Mouse (Mus musculus) intestine, embryonic 14.5 days (tissue): ENCODE data around the gene Mybbp1a. TPM values are rescaled to one million over a fixed set of nuclear protein-coding genes. Genes with fewer than 3 reads are reported as not detected.

ENCODE experiments used
- ATAC-seq: fragments of 200-750 bp; cut with Nextera tagmentation; replicated peaks from 2 replicates; pipeline ENCODE4 v1.8.0; 2017; ENCODE audit warnings: low read depth, moderate number of reproducible peaks, moderate TSS enrichment, moderate library complexity; ENCODE audit not compliant: low FRiP score, low TSS enrichment
- DNase-seq: peaks from one replicate; pipeline ENCODE4 v3.0.0-alpha.2; 2018; ENCODE audit warnings: low spot score
- H3K27ac ChIP-seq: fragments of 300-500 bp; sonication (generic); 2 replicates; pipeline ENCODE4 v1.5.1; 2014; ENCODE audit warnings: low read depth, mild to moderate bottlenecking, control low read depth
- H3K27me3 ChIP-seq: fragments of 300-500 bp; sonication (generic); replicated peaks from 2 replicates; pipeline ENCODE4 v1.6.1; 2014; ENCODE audit warnings: low read length, control low read depth; ENCODE audit not compliant: control insufficient read depth, insufficient read depth
- H3K36me3 ChIP-seq: fragments of 300-500 bp; sonication (generic); 2 replicates; pipeline ENCODE4 v1.6.1; 2014; ENCODE audit warnings: low read length, control low read depth; ENCODE audit not compliant: control insufficient read depth, insufficient read depth
- H3K4me1 ChIP-seq: fragments of 300-500 bp; sonication (generic); replicated peaks from 2 replicates; pipeline ENCODE4 v1.6.1; 2014; ENCODE audit warnings: low read length, control low read depth, mixed read lengths; ENCODE audit not compliant: control insufficient read depth, insufficient read depth
- H3K4me2 ChIP-seq: fragments of 300-500 bp; sonication (generic); 2 replicates; pipeline ENCODE4 v1.6.1; 2014; ENCODE audit warnings: low read length
- H3K4me3 ChIP-seq: fragments of 300-500 bp; sonication (generic); 2 replicates; pipeline ENCODE4 v1.5.1; 2014; ENCODE audit warnings: low read depth, low read length, control low read depth, mixed read lengths
- H3K9ac ChIP-seq: fragments of 300-500 bp; sonication (generic); 2 replicates; pipeline ENCODE4 v1.6.1; 2014; ENCODE audit warnings: mild to moderate bottlenecking, low read length
- H3K9me3 ChIP-seq: fragments of 300-500 bp; sonication (generic); 2 replicates; pipeline ENCODE4 v1.6.1; 2016; ENCODE audit warnings: low read length, control low read depth; ENCODE audit not compliant: control insufficient read depth
- WGBS: fragments of 180-500 bp; shearing (Covaris S2); extraction: QIAGEN DNeasy Blood & Tissue Kit; methylation state at CpG from one replicate; pipeline ENCODE4 v1.1.7; 2014; 5-methylcytosine and 5-hydroxymethylcytosine counted together
- polyA plus RNA-seq: library from polyadenylated mRNA; unstranded; fragments of >200 nt; fragmentation: Nextera tagmentation; extraction: Ambion mirVana; gene quantifications from 2 replicates; pipeline ENCODE4 v1.2.1, GENCODE M21; 2014

The Mybbp1a gene
- 173 and 184 TPM in 2 replicates for polyA plus RNA-seq

- under 1% methylated on average over 46 of the region's 46 CpGs for WGBS
- Histone ChIP-seq H3K4me3 (peak within 1 kb of the TSS; percentile 80), H3K4me1 (peaks cover 7% of the 10 kb centered on the region), H3K4me2 (peak within 1 kb of the TSS; percentile 62), H3K9me3 (no peaks in the 10 kb centered on the region), H3K27ac (peak within 1 kb of the TSS; percentile 90), H3K9ac (peak within 1 kb of the TSS; percentile 75), H3K27me3 (no peaks in the 10 kb centered on the region), H3K36me3 (peaks cover 39% of the 10 kb centered on the region)
- ATAC-seq (peak; percentile 93), DNase-seq (peak; percentile 99)
Observed at GRCm38 (mm10) chr11:72440965-72441664, at the start of gene Mybbp1a. Gene Mybbp1a (plus strand): TSS chr11:72441355.

- Histone ChIP-seq H3K9me3 (no peaks in the 10 kb centered on the region), H3K36me3 (no peaks in the 10 kb centered on the region), H3K4me2 (no peak overlapping the region), H3K4me3 (no peak overlapping the region), H3K9ac (no peak overlapping the region), H3K27me3 (no peaks in the 10 kb centered on the region), H3K27ac (no peak overlapping the region), H3K4me1 (peaks cover 17% of the 10 kb centered on the region)
- 90% methylated on average over 3 of the region's 3 CpGs for WGBS
- ATAC-seq (no peak), DNase-seq (no peak)
Observed at GRCm38 (mm10) chr11:72393243-72393642, 47.9 kb upstream of the Mybbp1a start.

GRCm38 (mm10) chr11:72393669-72394068 is 47.5 kb upstream of the Mybbp1a start:
- H3K9ac ChIP-seq, result no peak overlapping the region
- DNase-seq (no peak), ATAC-seq (no peak)
- H3K9me3 ChIP-seq, result no peaks in the 10 kb centered on the region
- H3K36me3 ChIP-seq, result no peaks in the 10 kb centered on the region
- WGBS, result 49% methylated on average over 5 of the region's 5 CpGs
- H3K4me2 ChIP-seq, result no peak overlapping the region
- H3K27me3 ChIP-seq, result no peaks in the 10 kb centered on the region
- H3K4me3 ChIP-seq, result no peak overlapping the region
- H3K4me1 ChIP-seq, result peaks cover 17% of the 10 kb centered on the region
- no peak overlapping the region for H3K27ac ChIP-seq

- 92% methylated on average over 2 of the region's 2 CpGs for WGBS
- Histone ChIP-seq H3K36me3 (no peaks in the 10 kb centered on the region), H3K4me1 (peaks cover 17% of the 10 kb centered on the region), H3K4me3 (no peak overlapping the region), H3K4me2 (no peak overlapping the region), H3K9me3 (no peaks in the 10 kb centered on the region), H3K27ac (no peak overlapping the region), H3K27me3 (no peaks in the 10 kb centered on the region), H3K9ac (no peak overlapping the region)
- ATAC-seq (no peak), DNase-seq (no peak)
Observed at GRCm38 (mm10) chr11:72394694-72395093, 46.5 kb upstream of the Mybbp1a start.

- WGBS, result 55% methylated on average over 6 of the region's 6 CpGs
- peaks cover 17% of the 10 kb centered on the region for H3K4me1 ChIP-seq
- H3K4me2 ChIP-seq, result no peak overlapping the region
- no peak overlapping the region for H3K9ac ChIP-seq
- no peak for DNase-seq
- no peak overlapping the region for H3K27ac ChIP-seq
- no peaks in the 10 kb centered on the region for H3K36me3 ChIP-seq
- H3K4me3 ChIP-seq, result no peak overlapping the region
- H3K27me3 ChIP-seq, result no peaks in the 10 kb centered on the region
- H3K9me3 ChIP-seq, result no peaks in the 10 kb centered on the region
- no peak for ATAC-seq
Observed at GRCm38 (mm10) chr11:72395652-72396051, 45.5 kb upstream of the Mybbp1a start.

GRCm38 (mm10) chr11:72396621-72397020 is 44.5 kb upstream of the Mybbp1a start:
- Histone ChIP-seq H3K4me1 (peaks cover 17% of the 10 kb centered on the region), H3K9ac (no peak overlapping the region), H3K36me3 (no peaks in the 10 kb centered on the region), H3K27ac (peak overlapping the region; percentile 59; the same call in 1 of the 2 replicates), H3K27me3 (no peaks in the 10 kb centered on the region), H3K4me2 (no peak overlapping the region), H3K4me3 (no peak overlapping the region), H3K9me3 (no peaks in the 10 kb centered on the region)
- DNase-seq (no peak), ATAC-seq (0 out of 2 replicates have a peak, but pooled peaks have one; percentile 43)
- 63% methylated on average over 7 of the region's 7 CpGs for WGBS

- Histone ChIP-seq H3K4me2 (no peak overlapping the region), H3K9me3 (no peaks in the 10 kb centered on the region), H3K27me3 (no peaks in the 10 kb centered on the region), H3K27ac (peak overlapping the region; percentile 59; the same call in 1 of the 2 replicates), H3K36me3 (no peaks in the 10 kb centered on the region), H3K4me3 (no peak overlapping the region), H3K9ac (no peak overlapping the region), H3K4me1 (peaks cover 17% of the 10 kb centered on the region)
- ATAC-seq, result no peak
- 56% methylated on average over 10 of the region's 10 CpGs for WGBS
- no peak for DNase-seq
Observed at GRCm38 (mm10) chr11:72397072-72397471, 44.1 kb upstream of the Mybbp1a start.

GRCm38 (mm10) chr11:72397811-72398525 is 43.2 kb upstream of the Mybbp1a start:
- Histone ChIP-seq H3K36me3 (no peaks in the 10 kb centered on the region), H3K4me1 (peaks cover 17% of the 10 kb centered on the region)

More at GRCm38 (mm10) chr11:72397811-72398525, 43.2 kb upstream of the Mybbp1a start:
- H3K4me2 ChIP-seq, result no peak overlapping the region
- no peak overlapping the region for H3K27ac ChIP-seq
- H3K4me3 ChIP-seq, result no peak overlapping the region
- WGBS, result 84% methylated on average over 8 of the region's 8 CpGs
- DNase-seq, result no peak
- no peak for ATAC-seq
- no peaks in the 10 kb centered on the region for H3K9me3 ChIP-seq
- no peak overlapping the region for H3K9ac ChIP-seq
- no peaks in the 10 kb centered on the region for H3K27me3 ChIP-seq
